17 mouse cellular contexts compared by ENCODE assay signal in genomic region chr8:98613834-98614428, GRCm38 (mm10).
DNase-seq lines count a peak whose midpoint lies in the region; ATAC-seq and TF ChIP-seq lines count a peak whose summit lies in the region.
"Had no signal": no experiment of that assay in that cellular context is flagged by ENCODE, and none has a peak within 500 bp of the region (broad histone marks: within the 10 kb centered on the region; RNA-seq: fewer than 3 reads in every experiment).

No protein-coding gene starts in this region.

- peak; percentile 78 for ATAC-seq in hindbrain, postnatal 0 days
- no peak for ATAC-seq in hindbrain, embryonic 13.5 days (ENCODE audit: low FRiP score)

- no peaks in the 10 kb centered on the region for H3K27me3 ChIP-seq in hindbrain, postnatal 0 days (ENCODE audit: insufficient read depth, low read length)
- no peaks in the 10 kb centered on the region for H3K27me3 ChIP-seq in hindbrain, embryonic 13.5 days
- H3K27me3 ChIP-seq: embryonic facial prominence, embryonic 12.5 days; forebrain, embryonic 12.5 days; liver, embryonic 13.5 days had no signal

- H3K27ac ChIP-seq in hindbrain, postnatal 0 days: no peak overlapping the region
- H3K27ac ChIP-seq in hindbrain, embryonic 13.5 days: no peak overlapping the region
- H3K27ac ChIP-seq: embryonic facial prominence, embryonic 12.5 days; forebrain, embryonic 12.5 days; layer of hippocampus, adult 2 months; liver, embryonic 13.5 days had no signal

- TF ChIP-seq CTCF in hindbrain, postnatal 0 days (IDR thresholded peaks at IDR 0.05; ENCODE audit: low read depth): no peak

- no peak overlapping the region for H3K4me3 ChIP-seq in hindbrain, postnatal 0 days (ENCODE audit: low read length)
- no peak overlapping the region for H3K4me3 ChIP-seq in hindbrain, embryonic 13.5 days
- H3K4me3 ChIP-seq: embryonic facial prominence, embryonic 12.5 days; forebrain, embryonic 12.5 days; layer of hippocampus, adult 2 months; liver, embryonic 13.5 days had no signal

- H3K36me3 ChIP-seq in hindbrain, postnatal 0 days (ENCODE audit: insufficient read depth, low read length): no peaks in the 10 kb centered on the region
- no peaks in the 10 kb centered on the region for H3K36me3 ChIP-seq in hindbrain, embryonic 13.5 days
- H3K36me3 ChIP-seq: embryonic facial prominence, embryonic 12.5 days; forebrain, embryonic 12.5 days; liver, embryonic 13.5 days had no signal

- no peaks in the 10 kb centered on the region for H3K4me1 ChIP-seq in hindbrain, postnatal 0 days (ENCODE audit: insufficient read depth, low read length)
- no peaks in the 10 kb centered on the region for H3K4me1 ChIP-seq in hindbrain, embryonic 13.5 days (replicated peaks)
- H3K4me1 ChIP-seq: embryonic facial prominence, embryonic 12.5 days; forebrain, embryonic 12.5 days; liver, embryonic 13.5 days had no signal

- H3K9me3 ChIP-seq in hindbrain, postnatal 0 days (ENCODE audit: low read length): no peaks in the 10 kb centered on the region
- no peaks in the 10 kb centered on the region for H3K9me3 ChIP-seq in hindbrain, embryonic 13.5 days
- H3K9me3 ChIP-seq: embryonic facial prominence, embryonic 12.5 days; forebrain, embryonic 12.5 days; liver, embryonic 13.5 days had no signal

- H3K4me2 ChIP-seq in hindbrain, postnatal 0 days (ENCODE audit: low read depth, low read length): no peak overlapping the region
- no peak overlapping the region for H3K4me2 ChIP-seq in hindbrain, embryonic 13.5 days
- H3K4me2 ChIP-seq: embryonic facial prominence, embryonic 12.5 days; forebrain, embryonic 12.5 days; liver, embryonic 13.5 days had no signal

- 69% methylated on average over 4 of the region's 4 CpGs for WGBS in hindbrain, postnatal 0 days
- 87% methylated on average over 4 of the region's 4 CpGs for WGBS in hindbrain, embryonic 13.5 days

- no peak overlapping the region for H3K9ac ChIP-seq in hindbrain, postnatal 0 days (replicated peaks; ENCODE audit: low read length)
- H3K9ac ChIP-seq in hindbrain, embryonic 13.5 days: no peak overlapping the region
- H3K9ac ChIP-seq: embryonic facial prominence, embryonic 12.5 days; forebrain, embryonic 12.5 days; liver, embryonic 13.5 days had no signal

- peak; percentile 72 for DNase-seq in hindbrain, postnatal 0 days (ENCODE audit: low spot score)
- DNase-seq in cerebellum, adult 9-11 months: peak; percentile 84
- peak; percentile 9 to 75 for DNase-seq in left cerebral cortex, adult 8-10 months (ENCODE audit: low spot score in 2 of 2)
- DNase-seq in right cerebral cortex, postnatal 4 days: peak; percentile 5
- DNase-seq in liver: no peak
- no peak for DNase-seq in lung, postnatal 10 days
- no peak for DNase-seq in yolk sac, embryonic 10.5 days (ENCODE audit: low spot score)
- DNase-seq: heart, adult 11 months; kidney, adult 11 months; liver, embryonic 13.5 days; lung, postnatal 36 days; midbrain, embryonic 14.5 days; spleen, adult 18-20 months had no signal

Comparison
In these comparisons a context has a peak if more than half of its experiments do, and no peak if none do; other contexts are left out.
1. DNase-seq: peak in hindbrain, postnatal 0 days (single experiment), cerebellum, adult 9-11 months (single experiment), left cerebral cortex, adult 8-10 months (2 of 2) and right cerebral cortex, postnatal 4 days (single experiment); none in liver (single experiment), lung, postnatal 10 days (single experiment) and yolk sac, embryonic 10.5 days (single experiment).